Mouse (Mus musculus): ENCODE data around the gene Six5.

Six5 gene

GRCm38 (mm10) chr7:19053136-19053532, 41.3 kb upstream of the Six5 start:
- H3K4me1 ChIP-seq (replicated peaks; ENCODE audit: low read depth, low read length): peaks cover 43% of the 10 kb centered on the region
- peaks cover 70% of the 10 kb centered on the region for H3K36me3 ChIP-seq (ENCODE audit: insufficient read depth, low read length)
- no peaks in the 10 kb centered on the region for H3K9me3 ChIP-seq (ENCODE audit: low read length)

DNA sequence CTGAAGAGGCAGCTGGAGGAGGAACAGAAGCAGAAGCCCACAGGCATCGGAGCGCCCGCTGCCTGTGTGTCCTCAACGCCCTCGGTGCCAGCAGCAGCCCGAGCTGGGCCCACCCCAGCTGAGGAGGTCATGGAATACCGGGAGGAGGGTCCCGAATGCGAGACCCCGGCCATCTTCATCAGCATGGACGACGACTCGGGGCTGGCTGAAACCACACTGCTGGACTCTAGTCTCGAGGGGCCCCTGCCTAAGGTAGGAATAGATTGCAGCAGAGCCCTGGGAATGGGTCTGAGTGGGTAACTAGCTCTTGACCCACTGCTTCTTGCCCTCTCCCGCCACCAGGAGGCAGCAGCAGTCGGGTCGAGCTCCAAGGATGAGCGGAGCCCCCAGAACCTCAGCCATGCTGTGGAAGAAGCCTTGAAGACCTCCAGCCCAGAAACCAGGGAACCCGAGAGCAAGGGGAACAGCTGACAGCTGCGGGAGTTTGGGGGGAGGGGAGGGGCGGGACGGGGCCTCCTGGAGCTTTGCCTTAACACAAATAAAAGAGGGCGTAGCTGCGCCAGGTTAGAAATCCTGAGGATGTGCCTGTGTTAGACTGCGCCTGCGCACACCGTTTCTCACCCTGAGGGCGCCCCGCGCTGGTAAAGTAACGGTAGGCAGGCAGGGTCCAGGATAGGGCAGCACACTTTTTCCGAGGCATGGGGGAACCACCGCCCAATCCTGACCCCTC, 40.2 kb upstream of the Six5 start, which contains the start of gene Rsph6a:
TSS of gene Rsph6a (plus strand) at position 644 of the 730 bp plus-strand sequence.
- peaks cover 43% of the 10 kb centered on the region for H3K4me1 ChIP-seq (replicated peaks; ENCODE audit: low read depth, low read length)
- peaks cover 59% of the 10 kb centered on the region for H3K36me3 ChIP-seq (ENCODE audit: insufficient read depth, low read length)
- TF ChIP-seq CTCF (conservative IDR thresholded peaks at IDR 0.05; ENCODE audit: low read length): peak; percentile 52
- no peak for TF ChIP-seq NANOG (IDR thresholded peaks at IDR 0.05; ENCODE audit: borderline replicate concordance, low read length)
- H3K9me3 ChIP-seq (ENCODE audit: low read length): no peaks in the 10 kb centered on the region
- no peaks in the 10 kb centered on the region for H3K27me3 ChIP-seq (ENCODE audit: insufficient read depth, low read length)
- H3K4me3 ChIP-seq (replicated peaks; ENCODE audit: low read length): peak within 1 kb of the TSS; percentile 51

More at GRCm38 (mm10) chr7:19053136-19053532, 41.3 kb upstream of the Six5 start:
- H3K4me3 ChIP-seq (replicated peaks; ENCODE audit: low read length): peak overlapping the region; percentile 43; the same call in 1 of the 2 replicates
- H3K27me3 ChIP-seq (ENCODE audit: insufficient read depth, low read length): no peaks in the 10 kb centered on the region
- no peak for TF ChIP-seq CTCF (conservative IDR thresholded peaks at IDR 0.05; ENCODE audit: low read length)
- no peak for TF ChIP-seq POU5F1 (IDR thresholded peaks at IDR 0.05; ENCODE audit: borderline replicate concordance, low read length)
- TF ChIP-seq NANOG (IDR thresholded peaks at IDR 0.05; ENCODE audit: borderline replicate concordance, low read length): no peak

DNA sequence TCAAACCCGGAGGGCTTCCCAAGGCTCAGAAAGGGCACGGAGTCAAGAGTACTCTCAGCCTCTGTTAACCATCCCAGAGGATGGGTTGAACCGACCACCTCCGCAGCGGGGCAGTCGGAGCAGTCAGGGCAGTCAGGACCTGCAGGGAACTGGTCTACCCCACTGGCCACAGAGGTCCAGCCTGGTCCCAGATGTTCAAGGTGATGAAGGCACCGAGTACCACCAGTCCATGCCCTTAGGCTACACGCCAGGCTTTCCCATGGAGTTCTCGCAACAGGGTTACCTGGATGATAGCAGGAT, 39.7 kb upstream of the Six5 start:
- TF ChIP-seq POU5F1 (IDR thresholded peaks at IDR 0.05; ENCODE audit: borderline replicate concordance, low read length) (no peak), NANOG (IDR thresholded peaks at IDR 0.05; ENCODE audit: borderline replicate concordance, low read length) (no peak), CTCF (conservative IDR thresholded peaks at IDR 0.05; ENCODE audit: low read length) (no peak)

DNA sequence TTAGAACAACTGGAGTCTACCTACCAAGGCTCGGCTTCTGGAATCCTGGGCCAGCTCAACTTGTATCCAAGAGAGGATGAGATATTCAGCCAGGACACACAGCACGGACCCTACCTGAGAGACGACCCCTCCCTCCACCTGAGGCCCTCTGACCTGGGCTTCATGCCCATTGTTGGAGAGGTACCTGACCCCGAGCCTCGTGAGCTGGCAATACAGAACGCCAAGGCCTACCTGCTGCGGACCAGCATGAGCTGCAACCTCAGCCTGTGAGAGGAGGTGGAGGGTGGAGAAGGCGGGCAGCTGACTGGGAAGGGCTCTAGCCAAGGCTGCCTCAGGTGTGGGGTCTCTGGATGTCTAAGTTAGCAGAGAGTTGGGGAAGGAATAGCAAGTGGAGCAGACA, 39.3 kb upstream of the Six5 start:
- Histone ChIP-seq H3K4me3 (replicated peaks; ENCODE audit: low read length) (peak overlapping the region; percentile 21; the same call in 1 of the 2 replicates), H3K4me1 (replicated peaks; ENCODE audit: low read depth, low read length) (peaks cover 43% of the 10 kb centered on the region), H3K36me3 (ENCODE audit: insufficient read depth, low read length) (peaks cover 50% of the 10 kb centered on the region), H3K27me3 (ENCODE audit: insufficient read depth, low read length) (0 out of 2 replicates have a peak, but pooled peaks cover 2% of the 10 kb centered on the region), H3K9me3 (ENCODE audit: low read length) (no peaks in the 10 kb centered on the region)
- no peak for TF ChIP-seq POU5F1 (IDR thresholded peaks at IDR 0.05; ENCODE audit: borderline replicate concordance, low read length)
- no peak for TF ChIP-seq NANOG (IDR thresholded peaks at IDR 0.05; ENCODE audit: borderline replicate concordance, low read length)
- TF ChIP-seq CTCF (conservative IDR thresholded peaks at IDR 0.05; ENCODE audit: low read length): no peak

More for the DNA sequence above, 39.7 kb upstream of the Six5 start:
- Histone ChIP-seq H3K4me1 (replicated peaks; ENCODE audit: low read depth, low read length) (peaks cover 43% of the 10 kb centered on the region), H3K27me3 (ENCODE audit: insufficient read depth, low read length) (0 out of 2 replicates have a peak, but pooled peaks cover 2% of the 10 kb centered on the region), H3K36me3 (ENCODE audit: insufficient read depth, low read length) (peaks cover 54% of the 10 kb centered on the region), H3K4me3 (replicated peaks; ENCODE audit: low read length) (peak overlapping the region; percentile 21; the same call in 1 of the 2 replicates), H3K9me3 (ENCODE audit: low read length) (no peaks in the 10 kb centered on the region)

- no peak for TF ChIP-seq NANOG (IDR thresholded peaks at IDR 0.05; ENCODE audit: borderline replicate concordance, low read length)
- no peak for TF ChIP-seq POU5F1 (IDR thresholded peaks at IDR 0.05; ENCODE audit: borderline replicate concordance, low read length)
- TF ChIP-seq CTCF (conservative IDR thresholded peaks at IDR 0.05; ENCODE audit: low read length): no peak
- Histone ChIP-seq H3K36me3 (ENCODE audit: insufficient read depth, low read length) (peaks cover 27% of the 10 kb centered on the region), H3K27me3 (ENCODE audit: insufficient read depth, low read length) (peaks cover 6% of the 10 kb centered on the region), H3K9me3 (ENCODE audit: low read length) (no peaks in the 10 kb centered on the region), H3K4me1 (replicated peaks; ENCODE audit: low read depth, low read length) (peaks cover 29% of the 10 kb centered on the region), H3K4me3 (replicated peaks; ENCODE audit: low read length) (no peak overlapping the region)
Measured at GRCm38 (mm10) chr7:19057405-19057804, 37.0 kb upstream of the Six5 start.

DNA sequence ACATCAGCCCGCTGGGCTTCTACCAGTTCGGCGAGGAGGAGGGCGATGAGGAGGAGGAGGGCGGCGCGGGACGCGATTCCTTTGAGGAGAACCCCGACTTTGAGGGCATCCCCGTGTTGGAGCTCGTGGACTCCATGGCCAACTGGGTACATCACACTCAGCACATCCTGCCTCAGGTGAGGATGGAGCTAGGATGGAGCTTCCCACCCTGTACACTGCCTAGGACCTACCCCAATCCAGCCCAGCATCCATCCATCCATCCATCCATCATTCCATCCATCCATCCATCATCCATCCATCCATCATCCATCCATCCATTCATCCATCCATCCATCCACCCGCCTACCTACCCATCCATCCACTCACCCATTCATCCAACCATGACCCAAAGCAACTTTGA, 28.5 kb upstream of the Six5 start:
- Histone ChIP-seq H3K36me3 (ENCODE audit: insufficient read depth, low read length) (no peaks in the 10 kb centered on the region), H3K4me3 (replicated peaks; ENCODE audit: low read length) (peak overlapping the region; percentile 73), H3K27me3 (ENCODE audit: insufficient read depth, low read length) (peaks cover 48% of the 10 kb centered on the region), H3K4me1 (replicated peaks; ENCODE audit: low read depth, low read length) (peaks cover 26% of the 10 kb centered on the region), H3K9me3 (ENCODE audit: low read length) (no peaks in the 10 kb centered on the region)
- TF ChIP-seq POU5F1 (IDR thresholded peaks at IDR 0.05; ENCODE audit: borderline replicate concordance, low read length) (no peak), CTCF (conservative IDR thresholded peaks at IDR 0.05; ENCODE audit: low read length) (no peak), NANOG (IDR thresholded peaks at IDR 0.05; ENCODE audit: borderline replicate concordance, low read length) (no peak)

DNA sequence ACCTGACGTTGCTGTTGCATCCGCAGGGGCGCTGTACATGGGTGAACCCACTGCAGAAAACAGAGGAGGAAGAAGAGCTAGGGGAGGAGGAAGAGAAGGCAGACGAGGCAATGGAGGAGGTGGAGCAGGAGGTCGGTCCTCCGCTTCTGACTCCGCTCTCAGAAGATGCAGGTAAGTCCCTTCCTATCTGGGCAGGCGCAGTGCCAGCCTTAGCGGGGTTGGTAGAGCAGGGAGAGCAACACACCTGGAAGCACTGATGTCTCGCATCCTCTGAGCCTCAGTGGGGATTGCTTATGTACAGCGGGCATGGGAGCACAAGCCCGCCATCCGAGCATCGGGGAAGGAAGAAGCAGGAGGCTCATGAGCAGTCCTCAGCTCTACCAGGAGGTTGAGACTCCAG, 27.3 kb upstream of the Six5 start:
- Histone ChIP-seq H3K9me3 (ENCODE audit: low read length) (no peaks in the 10 kb centered on the region), H3K4me3 (replicated peaks; ENCODE audit: low read length) (peak overlapping the region; percentile 45), H3K4me1 (replicated peaks; ENCODE audit: low read depth, low read length) (peaks cover 26% of the 10 kb centered on the region), H3K36me3 (ENCODE audit: insufficient read depth, low read length) (no peaks in the 10 kb centered on the region), H3K27me3 (ENCODE audit: insufficient read depth, low read length) (peaks cover 48% of the 10 kb centered on the region)
- no peak for TF ChIP-seq POU5F1 (IDR thresholded peaks at IDR 0.05; ENCODE audit: borderline replicate concordance, low read length)
- no peak for TF ChIP-seq NANOG (IDR thresholded peaks at IDR 0.05; ENCODE audit: borderline replicate concordance, low read length)
- TF ChIP-seq CTCF (conservative IDR thresholded peaks at IDR 0.05; ENCODE audit: low read length): no peak

DNA sequence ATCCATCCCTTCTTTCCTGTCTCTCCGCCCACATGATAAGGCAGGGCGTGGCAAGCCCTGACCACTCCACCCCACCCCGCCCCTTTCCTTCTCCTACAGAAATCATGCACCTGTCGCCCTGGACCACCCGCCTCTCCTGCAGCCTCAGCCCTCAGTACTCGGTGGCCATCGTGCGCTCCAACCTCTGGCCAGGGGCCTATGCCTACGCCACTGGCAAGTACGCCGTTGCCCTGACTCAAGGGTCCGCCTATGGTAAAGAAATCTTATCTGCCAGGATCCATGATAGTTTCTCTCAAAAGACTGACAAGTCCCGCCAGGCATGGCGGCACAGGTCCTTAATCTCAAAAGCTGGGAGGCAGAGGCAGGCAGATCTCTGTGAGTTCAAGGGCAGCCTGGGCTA, 26.5 kb upstream of the Six5 start:
- H3K9me3 ChIP-seq (ENCODE audit: low read length): no peaks in the 10 kb centered on the region
- H3K4me3 ChIP-seq (replicated peaks; ENCODE audit: low read length): peak overlapping the region; percentile 57
- TF ChIP-seq NANOG (IDR thresholded peaks at IDR 0.05; ENCODE audit: borderline replicate concordance, low read length) (no peak), CTCF (conservative IDR thresholded peaks at IDR 0.05; ENCODE audit: low read length) (no peak), POU5F1 (IDR thresholded peaks at IDR 0.05; ENCODE audit: borderline replicate concordance, low read length) (no peak)
- no peaks in the 10 kb centered on the region for H3K36me3 ChIP-seq (ENCODE audit: insufficient read depth, low read length)
- peaks cover 28% of the 10 kb centered on the region for H3K4me1 ChIP-seq (replicated peaks; ENCODE audit: low read depth, low read length)
- peaks cover 40% of the 10 kb centered on the region for H3K27me3 ChIP-seq (ENCODE audit: insufficient read depth, low read length)

All from E14TG2a.4 (cell line).